Mouse (Mus musculus) hindbrain, embryonic 13.5 days (tissue): ENCODE results near the gene Smtnl2. TPM values are rescaled to one million over a fixed set of nuclear protein-coding genes. Genes with fewer than 3 reads are reported as not detected.

Source experiments
- ATAC-seq: fragments of 200-750 bp; cut with Nextera tagmentation; 2 replicates; pipeline ENCODE4 v1.8.0; 2017; ENCODE audit warnings: moderate TSS enrichment; ENCODE audit not compliant: low FRiP score
- H3K27ac ChIP-seq: fragments of 300-500 bp; sonication (generic); 2 replicates; pipeline ENCODE4 v1.5.1; 2015; ENCODE audit warnings: inconsistent platforms, mild to moderate bottlenecking, moderate library complexity
- H3K27me3 ChIP-seq: fragments of 300-500 bp; sonication (generic); 2 replicates; pipeline ENCODE4 v1.6.1; 2015; ENCODE audit warnings: mild to moderate bottlenecking, inconsistent platforms
- H3K36me3 ChIP-seq: fragments of 300-500 bp; sonication (generic); 2 replicates; pipeline ENCODE4 v1.6.1; 2015; ENCODE audit warnings: mild to moderate bottlenecking, inconsistent platforms
- H3K4me1 ChIP-seq: fragments of 300-500 bp; sonication (generic); replicated peaks from 2 replicates; pipeline ENCODE4 v1.6.1; 2015; ENCODE audit warnings: inconsistent platforms
- H3K4me2 ChIP-seq: fragments of 300-500 bp; sonication (generic); 2 replicates; pipeline ENCODE4 v1.6.1; 2015; ENCODE audit warnings: inconsistent platforms, mild to moderate bottlenecking, moderate library complexity
- H3K4me3 ChIP-seq: fragments of 300-500 bp; sonication (generic); 2 replicates; pipeline ENCODE4 v1.5.1; 2015; ENCODE audit warnings: mild to moderate bottlenecking, inconsistent platforms
- H3K9ac ChIP-seq: fragments of 300-500 bp; sonication (generic); 2 replicates; pipeline ENCODE4 v1.6.1; 2015; ENCODE audit warnings: mild to moderate bottlenecking, inconsistent platforms
- H3K9me3 ChIP-seq: fragments of 300-500 bp; sonication (generic); 2 replicates; pipeline ENCODE4 v1.6.1; 2016; ENCODE audit warnings: inconsistent platforms
- WGBS: fragments of 180-500 bp; shearing (Covaris S2); methylation state at CpG from one replicate; pipeline ENCODE4 v1.1.7; 2015; 5-methylcytosine and 5-hydroxymethylcytosine counted together
- microRNA-seq: library from miRNA; unstranded; fragments of <30 nt; microRNA quantifications from one replicate; pipeline ENCODE4, GENCODE M21; 2016
- polyA plus RNA-seq: library from polyadenylated mRNA; unstranded; fragments of >200 nt; fragmentation: Nextera tagmentation; extraction: Ambion mirVana; gene quantifications from 2 replicates; pipeline ENCODE4 v1.2.1, GENCODE M21; 2015

Smtnl2 gene
- polyA plus RNA-seq, 1 experiment from 2014 or later: 6.2 TPM

DNA sequence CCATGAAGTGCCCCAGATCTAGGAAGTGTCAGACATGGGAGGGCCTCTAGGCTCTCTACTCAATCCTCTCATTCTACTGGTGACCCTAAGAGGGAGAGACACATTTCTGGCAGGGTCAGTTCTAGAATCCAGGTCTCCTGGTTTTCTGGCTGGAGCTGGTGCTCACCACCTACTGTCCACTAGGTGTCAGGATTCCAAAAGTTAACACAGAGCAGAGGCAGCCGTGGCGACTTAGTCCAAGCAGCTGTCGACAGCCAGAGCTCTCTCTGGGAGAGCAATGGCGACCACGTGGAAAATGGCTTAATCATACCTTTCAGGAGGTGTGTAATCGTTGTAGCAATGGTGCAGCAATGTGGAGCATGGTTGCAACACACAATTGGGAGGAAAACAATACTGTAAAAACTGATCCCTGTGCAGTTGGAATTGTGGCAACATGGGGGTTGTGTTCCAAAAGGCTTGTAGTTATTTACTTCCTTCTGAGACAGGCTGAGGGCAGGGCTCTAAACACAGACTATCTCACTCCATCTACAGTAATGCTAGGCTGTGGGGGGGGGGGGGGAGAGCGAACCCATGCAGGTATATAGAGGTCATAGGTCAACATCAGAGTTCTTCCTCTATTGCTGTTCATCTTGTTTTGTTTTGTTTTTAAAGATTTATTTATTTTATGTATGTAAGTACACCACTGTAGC is 68.8 kb downstream of the Smtnl2 start:
- no peak overlapping the region for H3K9ac ChIP-seq
- peak; percentile 82 for ATAC-seq
- WGBS: 14% methylated on average over 7 of the region's 7 CpGs

DNA sequence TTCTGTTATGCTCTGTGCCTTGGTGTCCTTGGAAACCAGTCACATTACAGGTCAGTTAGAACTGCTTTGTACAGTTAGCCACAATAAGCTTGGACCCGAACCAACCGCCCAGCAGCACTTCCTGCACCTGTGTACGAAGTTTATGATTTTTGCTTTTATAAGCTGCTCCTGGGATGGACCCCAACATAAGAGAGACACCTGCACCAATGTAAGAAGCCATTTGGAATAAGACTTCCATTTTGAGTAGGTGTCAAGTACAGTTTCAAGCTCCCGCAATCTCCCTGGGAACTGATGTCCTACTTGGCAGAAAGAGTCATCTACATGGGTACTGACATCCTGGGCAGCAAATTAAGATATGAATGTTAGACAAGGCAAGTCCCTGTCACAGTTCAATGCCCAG is 71.8 kb downstream of the Smtnl2 start:
- no peaks in the 10 kb centered on the region for H3K9me3 ChIP-seq
- WGBS: 83% methylated on average over 4 of the region's 4 CpGs
- no peaks in the 10 kb centered on the region for H3K27me3 ChIP-seq
- no peak overlapping the region for H3K4me2 ChIP-seq
- no peak for ATAC-seq
- H3K27ac ChIP-seq: no peak overlapping the region
- no peak overlapping the region for H3K4me3 ChIP-seq
- no peaks in the 10 kb centered on the region for H3K36me3 ChIP-seq
- peaks cover 19% of the 10 kb centered on the region; the same call in 1 of the 2 replicates for H3K4me1 ChIP-seq
- no peak overlapping the region for H3K9ac ChIP-seq

More for the DNA sequence above, 68.8 kb downstream of the Smtnl2 start:
- Histone ChIP-seq H3K4me1 (peaks cover 19% of the 10 kb centered on the region; the same call in 1 of the 2 replicates), H3K9me3 (no peaks in the 10 kb centered on the region), H3K27ac (no peak overlapping the region), H3K4me3 (no peak overlapping the region), H3K27me3 (no peaks in the 10 kb centered on the region), H3K36me3 (no peaks in the 10 kb centered on the region), H3K4me2 (peak overlapping the region; percentile 31)

Small RNA genes within 50 kb of the gene (microRNA-seq; reads per million reads assigned to microRNA genes)
- not detected for gene Mir6338

Other genes with a start within 250 kb of the Smtnl2 start
- 1.3 and 1.5 TPM in 2 replicates for gene Gm43951, start 204.9 kb downstream of the Smtnl2 start, polyA plus RNA-seq
- gene 4933427D14Rik, start 204.3 kb downstream of the Smtnl2 start, polyA plus RNA-seq: 26.3 and 28.4 TPM in 2 replicates
- gene Txndc17, start 204.2 kb downstream of the Smtnl2 start, polyA plus RNA-seq: 160 and 166 TPM in 2 replicates
- 62.5 and 67.2 TPM in 2 replicates for gene Med31, start 196.1 kb downstream of the Smtnl2 start, polyA plus RNA-seq
- gene Slc13a5, start 144.5 kb downstream of the Smtnl2 start, polyA plus RNA-seq: 1.4 and 1.5 TPM in 2 replicates
- 1.8 and 2.0 TPM in 2 replicates for gene Xaf1, start 110.1 kb downstream of the Smtnl2 start, polyA plus RNA-seq
- gene Fbxo39, start 97.3 kb downstream of the Smtnl2 start, polyA plus RNA-seq: not detected in 2 replicates
- 7.5 and 9.3 TPM in 2 replicates for gene Tekt1, start 49.3 kb downstream of the Smtnl2 start, polyA plus RNA-seq
- not detected in 2 replicates for gene Ggt6, start 23.8 kb upstream of the Smtnl2 start, polyA plus RNA-seq
- 74.5 and 79.9 TPM in 2 replicates for gene Mybbp1a, start 29.6 kb upstream of the Smtnl2 start, polyA plus RNA-seq
- 8.4 and 9.7 TPM in 2 replicates for gene Spns2, start 78.2 kb upstream of the Smtnl2 start, polyA plus RNA-seq
- gene Spns3, start 138.8 kb upstream of the Smtnl2 start, polyA plus RNA-seq: 0.10 and 0.16 TPM in 2 replicates
- 107 and 112 TPM in 2 replicates for gene Ube2g1, start 195.6 kb upstream of the Smtnl2 start, polyA plus RNA-seq